Mouse (Mus musculus): ENCODE results near the gene Klhdc9. TPM values are rescaled to one million over a fixed set of nuclear protein-coding genes. Genes with fewer than 3 reads are reported as not detected.

The Klhdc9 gene
- 2.7 and 3.1 TPM in 2 replicates for polyA plus RNA-seq (2015; fragmentation: Nextera tagmentation; extraction: Ambion mirVana)

DNA sequence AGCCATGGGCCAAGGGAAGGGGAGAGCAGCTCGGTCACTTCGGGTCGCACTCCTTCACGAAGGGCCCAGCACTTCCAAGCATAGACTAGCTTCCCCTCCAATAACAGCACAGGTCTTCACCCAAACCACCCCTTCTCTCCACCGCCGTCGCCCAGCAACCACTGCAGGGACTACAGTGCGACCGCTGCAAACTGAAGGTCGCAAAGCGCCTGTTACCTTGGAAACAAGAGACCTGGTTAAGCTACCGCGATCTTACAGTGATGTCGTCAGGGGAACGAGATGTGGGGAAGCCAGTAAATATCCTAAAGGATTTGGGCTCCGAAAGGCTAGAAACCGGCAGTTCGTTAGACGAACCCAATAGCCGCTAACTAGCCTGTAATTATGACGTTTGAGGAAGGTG lies at the start of gene Klhdc9:
TSS of gene Klhdc9 (minus strand) at position 143 of the 400 bp plus-strand sequence.
- Histone ChIP-seq H3K4me2 (ENCODE audit: low read length) (peak within 1 kb of the TSS; percentile 78), H3K27ac (ENCODE audit: low read length) (peak within 1 kb of the TSS; percentile 76), H3K4me3 (replicated peaks; ENCODE audit: low read length) (peak within 1 kb of the TSS; percentile 47), H3K9ac (replicated peaks; ENCODE audit: low read depth, low read length) (peak within 1 kb of the TSS; percentile 72), H3K9me3 (ENCODE audit: control insufficient read depth, low read length) (0 out of 2 replicates have a peak, but pooled peaks cover 2% of the 10 kb centered on the region), H3K4me1 (replicated peaks; ENCODE audit: control insufficient read depth, insufficient read depth, low read length) (peaks cover 16% of the 10 kb centered on the region), H3K36me3 (ENCODE audit: control insufficient read depth, insufficient read depth) (peaks cover 8% of the 10 kb centered on the region), H3K27me3 (replicated peaks; ENCODE audit: control insufficient read depth, insufficient read depth, low read length) (no peaks in the 10 kb centered on the region)
- WGBS: 0% methylated on average over 21 of the region's 21 CpGs
- peak; percentile 96 for ATAC-seq

DNA sequence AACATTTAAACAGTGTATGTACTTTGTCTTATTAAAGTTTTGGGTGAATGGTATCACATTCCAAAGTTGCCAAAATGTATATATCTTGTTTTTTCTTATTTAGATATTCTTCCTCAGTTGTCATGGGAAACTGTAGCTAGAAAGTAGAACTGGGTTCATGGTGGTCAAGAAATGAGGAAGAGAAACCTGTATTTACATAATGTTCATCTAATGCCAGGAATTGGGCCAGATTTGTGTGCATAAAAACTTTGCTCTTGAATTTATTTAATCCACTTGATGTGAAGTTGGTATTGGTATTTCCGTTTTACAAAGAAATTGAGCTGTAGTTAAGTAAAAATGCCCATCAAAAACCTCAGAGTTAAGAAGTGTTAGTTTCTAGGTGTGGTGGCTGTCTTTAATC lies 49.6 kb upstream of the Klhdc9 start:
- Histone ChIP-seq H3K36me3 (ENCODE audit: control insufficient read depth, insufficient read depth) (peaks cover 1% of the 10 kb centered on the region; the same call in 1 of the 2 replicates), H3K4me2 (ENCODE audit: low read length) (no peak overlapping the region), H3K27ac (ENCODE audit: low read length) (no peak overlapping the region), H3K4me1 (replicated peaks; ENCODE audit: control insufficient read depth, insufficient read depth, low read length) (peaks cover 21% of the 10 kb centered on the region), H3K9ac (replicated peaks; ENCODE audit: low read depth, low read length) (no peak overlapping the region), H3K27me3 (replicated peaks; ENCODE audit: control insufficient read depth, insufficient read depth, low read length) (peaks cover 8% of the 10 kb centered on the region), H3K4me3 (replicated peaks; ENCODE audit: low read length) (no peak overlapping the region), H3K9me3 (ENCODE audit: control insufficient read depth, low read length) (no peaks in the 10 kb centered on the region)
- WGBS: 80% methylated on average over 1 of the region's 1 CpGs
- ATAC-seq: no peak

DNA sequence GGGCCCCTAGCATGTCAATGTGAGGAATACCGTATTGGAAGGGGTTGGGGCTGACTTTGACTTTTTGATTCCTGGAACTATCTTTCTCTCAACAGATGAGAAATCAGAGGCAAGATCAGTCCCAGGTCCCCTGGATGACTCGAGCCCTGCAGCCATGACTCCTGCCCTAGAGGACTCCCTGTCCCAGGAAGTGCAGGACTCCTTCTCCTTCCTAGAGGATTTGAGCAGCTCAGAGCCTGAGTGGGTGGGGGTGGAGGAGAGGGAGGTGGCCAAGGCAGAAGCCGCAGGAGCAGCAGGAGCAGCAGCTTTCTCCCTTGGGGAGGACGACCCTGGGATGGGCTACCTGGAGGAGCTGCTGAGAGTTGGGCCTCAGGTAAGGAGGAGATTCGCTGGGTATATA lies 46.7 kb upstream of the Klhdc9 start:
- Histone ChIP-seq H3K27ac (ENCODE audit: low read length) (no peak overlapping the region), H3K9me3 (ENCODE audit: control insufficient read depth, low read length) (no peaks in the 10 kb centered on the region), H3K4me1 (replicated peaks; ENCODE audit: control insufficient read depth, insufficient read depth, low read length) (no peaks in the 10 kb centered on the region), H3K4me3 (replicated peaks; ENCODE audit: low read length) (no peak overlapping the region), H3K36me3 (ENCODE audit: control insufficient read depth, insufficient read depth) (no peaks in the 10 kb centered on the region), H3K9ac (replicated peaks; ENCODE audit: low read depth, low read length) (no peak overlapping the region), H3K4me2 (ENCODE audit: low read length) (no peak overlapping the region), H3K27me3 (replicated peaks; ENCODE audit: control insufficient read depth, insufficient read depth, low read length) (peaks cover 8% of the 10 kb centered on the region)
- ATAC-seq: no peak
- 80% methylated on average over 5 of the region's 5 CpGs for WGBS

DNA sequence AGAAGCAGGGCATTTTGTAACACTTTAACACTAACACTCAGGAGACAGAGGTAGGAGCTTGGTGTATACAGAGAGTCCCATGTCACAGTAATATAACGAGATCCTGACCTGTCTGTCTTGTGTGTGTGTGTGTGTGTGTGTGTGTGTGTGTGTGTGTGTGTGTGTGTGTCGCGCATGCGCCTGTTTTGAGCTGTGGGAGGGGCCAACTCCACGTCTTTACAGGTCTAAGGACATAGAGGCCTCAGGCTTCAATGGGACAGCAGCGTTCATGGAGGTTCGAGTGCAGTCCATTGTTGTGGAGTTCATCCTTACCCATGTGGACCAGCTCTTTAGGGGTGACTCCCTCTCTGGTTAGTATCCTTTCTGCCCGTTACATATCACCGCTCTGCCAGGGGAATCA lies 42.4 kb upstream of the Klhdc9 start:
- Histone ChIP-seq H3K27me3 (replicated peaks; ENCODE audit: control insufficient read depth, insufficient read depth, low read length) (peaks cover 2% of the 10 kb centered on the region; the same call in 1 of the 2 replicates), H3K4me2 (ENCODE audit: low read length) (no peak overlapping the region), H3K36me3 (ENCODE audit: control insufficient read depth, insufficient read depth) (no peaks in the 10 kb centered on the region), H3K9ac (replicated peaks; ENCODE audit: low read depth, low read length) (no peak overlapping the region), H3K4me1 (replicated peaks; ENCODE audit: control insufficient read depth, insufficient read depth, low read length) (no peaks in the 10 kb centered on the region), H3K27ac (ENCODE audit: low read length) (no peak overlapping the region), H3K4me3 (replicated peaks; ENCODE audit: low read length) (no peak overlapping the region), H3K9me3 (ENCODE audit: control insufficient read depth, low read length) (no peaks in the 10 kb centered on the region)
- no peak for ATAC-seq
- 87% methylated on average over 9 of the region's 9 CpGs for WGBS

DNA sequence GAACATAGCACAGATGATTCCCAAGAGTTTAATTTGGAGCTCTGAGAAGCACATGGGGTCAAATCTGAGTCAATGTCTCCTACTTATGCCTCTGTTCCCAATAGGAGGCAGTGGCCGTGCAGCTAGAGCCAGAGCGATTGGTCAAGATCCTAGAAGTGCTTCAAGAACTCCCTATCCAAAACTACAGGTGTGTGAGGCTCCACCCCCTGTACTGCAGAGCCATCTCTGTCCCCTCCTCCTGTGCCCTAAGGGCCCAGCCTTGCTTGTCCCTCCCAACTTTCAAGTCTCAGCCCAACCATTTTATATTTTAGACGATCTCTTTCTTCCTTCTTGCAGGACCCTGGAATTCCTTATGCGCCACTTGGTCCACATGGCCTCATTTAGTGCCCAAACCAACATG lies 41.2 kb upstream of the Klhdc9 start:
- H3K36me3 ChIP-seq (ENCODE audit: control insufficient read depth, insufficient read depth): no peaks in the 10 kb centered on the region
- H3K9me3 ChIP-seq (ENCODE audit: control insufficient read depth, low read length): no peaks in the 10 kb centered on the region
- no peak overlapping the region for H3K4me2 ChIP-seq (ENCODE audit: low read length)
- H3K27ac ChIP-seq (ENCODE audit: low read length): no peak overlapping the region
- no peak overlapping the region for H3K4me3 ChIP-seq (replicated peaks; ENCODE audit: low read length)
- no peaks in the 10 kb centered on the region for H3K4me1 ChIP-seq (replicated peaks; ENCODE audit: control insufficient read depth, insufficient read depth, low read length)
- H3K27me3 ChIP-seq (replicated peaks; ENCODE audit: control insufficient read depth, insufficient read depth, low read length): 0 out of 2 replicates have a peak, but pooled peaks cover 2% of the 10 kb centered on the region
- H3K9ac ChIP-seq (replicated peaks; ENCODE audit: low read depth, low read length): no peak overlapping the region
- ATAC-seq: no peak
- 74% methylated on average over 4 of the region's 4 CpGs for whole genome bisulfite sequencing

DNA sequence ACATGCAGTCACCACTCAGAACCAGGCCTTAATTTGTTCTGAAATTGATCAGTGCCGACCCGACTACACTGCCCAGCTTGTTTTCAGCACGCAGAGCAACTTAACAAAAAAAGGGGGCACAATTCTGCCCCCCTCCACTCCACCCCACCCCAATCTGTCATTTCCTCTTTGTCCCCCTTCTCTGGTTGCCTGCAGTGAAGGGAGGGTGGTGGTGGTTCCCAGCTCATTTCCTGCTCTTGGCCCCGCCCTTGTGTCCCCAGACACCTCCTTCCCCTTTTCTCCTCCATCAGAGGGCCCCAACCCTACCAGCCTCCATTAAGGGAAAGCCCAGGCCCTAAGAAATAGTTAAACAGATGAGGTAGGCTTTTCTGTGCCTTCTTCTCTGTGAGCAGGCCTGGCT lies 29.5 kb upstream of the Klhdc9 start:
- H3K9me3 ChIP-seq (ENCODE audit: control insufficient read depth, low read length): no peaks in the 10 kb centered on the region
- H3K4me1 ChIP-seq (replicated peaks; ENCODE audit: control insufficient read depth, insufficient read depth, low read length): no peaks in the 10 kb centered on the region
- H3K27ac ChIP-seq (ENCODE audit: low read length): no peak overlapping the region
- H3K36me3 ChIP-seq (ENCODE audit: control insufficient read depth, insufficient read depth): no peaks in the 10 kb centered on the region
- H3K27me3 ChIP-seq (replicated peaks; ENCODE audit: control insufficient read depth, insufficient read depth, low read length): 0 out of 2 replicates have a peak, but pooled peaks cover 2% of the 10 kb centered on the region
- WGBS: 82% methylated on average over 4 of the region's 4 CpGs
- no peak overlapping the region for H3K9ac ChIP-seq (replicated peaks; ENCODE audit: low read depth, low read length)
- H3K4me3 ChIP-seq (replicated peaks; ENCODE audit: low read length): no peak overlapping the region
- H3K4me2 ChIP-seq (ENCODE audit: low read length): no peak overlapping the region
- no peak for ATAC-seq

DNA sequence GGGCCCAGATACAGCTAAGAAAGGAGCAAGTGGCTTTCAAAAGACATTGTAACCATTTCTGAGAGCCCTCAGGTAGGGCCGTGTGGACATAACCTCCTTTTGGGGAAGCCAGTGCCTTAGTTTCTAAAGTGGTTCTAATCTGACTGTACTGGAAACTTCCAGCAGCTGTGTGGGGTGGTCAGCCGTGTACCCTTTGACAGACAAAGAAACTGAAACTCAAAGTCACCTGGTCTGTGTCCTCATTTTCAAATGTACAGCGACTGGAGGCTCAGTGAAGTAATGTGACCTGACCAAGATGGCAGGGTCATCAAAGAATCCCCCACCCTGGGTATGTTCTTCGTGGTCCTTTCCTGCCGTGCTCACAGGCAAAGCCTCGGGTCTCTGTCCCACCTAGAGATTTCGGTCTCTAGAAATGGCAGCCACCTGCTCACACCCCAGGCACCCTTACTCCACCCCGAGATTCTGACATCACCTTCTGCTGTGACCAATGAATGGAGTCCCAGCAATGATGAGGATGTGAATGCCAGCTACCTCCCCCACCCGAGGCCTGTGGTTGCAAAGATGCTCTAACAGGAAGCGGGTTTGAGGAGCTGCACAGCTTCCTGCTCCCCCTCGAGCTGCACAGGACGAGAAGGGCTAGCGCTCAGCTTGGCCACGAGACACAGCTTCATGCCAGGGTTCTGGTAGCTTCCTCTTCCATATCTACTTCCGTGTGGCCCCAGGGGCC lies 27.9 kb upstream of the Klhdc9 start, which contains the start of gene Arhgap30:
TSS of gene Arhgap30 (plus strand) at position 579 of the 727 bp plus-strand sequence.
- 83% methylated on average over 15 of the region's 15 CpGs for WGBS
- H3K4me3 ChIP-seq (replicated peaks; ENCODE audit: low read length): no peak within 1 kb of the TSS
- no peaks in the 10 kb centered on the region for H3K27me3 ChIP-seq (replicated peaks; ENCODE audit: control insufficient read depth, insufficient read depth, low read length)
- H3K9me3 ChIP-seq (ENCODE audit: control insufficient read depth, low read length): no peaks in the 10 kb centered on the region
- no peak within 1 kb of the TSS for H3K4me2 ChIP-seq (ENCODE audit: low read length)
- H3K4me1 ChIP-seq (replicated peaks; ENCODE audit: control insufficient read depth, insufficient read depth, low read length): no peaks in the 10 kb centered on the region
- H3K36me3 ChIP-seq (ENCODE audit: control insufficient read depth, insufficient read depth): no peaks in the 10 kb centered on the region
- no peak within 1 kb of the TSS for H3K9ac ChIP-seq (replicated peaks; ENCODE audit: low read depth, low read length)
- H3K27ac ChIP-seq (ENCODE audit: low read length): no peak within 1 kb of the TSS
- no peak for ATAC-seq

DNA sequence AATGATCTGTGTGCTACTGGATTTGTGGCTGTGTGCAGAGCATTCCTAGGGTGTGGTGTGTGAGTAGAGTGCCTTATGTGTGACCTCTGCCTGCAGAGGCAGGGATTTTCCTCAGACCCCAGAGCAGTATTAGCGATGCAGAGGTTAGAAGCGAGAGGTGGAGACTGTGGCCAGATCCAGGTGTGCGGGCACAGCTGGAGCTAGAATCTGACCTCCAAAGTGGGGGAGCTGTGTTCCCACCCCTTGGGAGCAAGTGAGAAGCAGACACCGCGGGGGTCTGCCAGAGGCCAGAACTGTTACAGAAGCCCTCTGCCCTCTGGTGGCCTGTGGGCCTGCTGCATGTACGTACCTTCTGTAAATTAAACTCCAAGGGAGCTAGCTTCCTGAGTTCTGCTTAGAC lies 26.5 kb upstream of the Klhdc9 start:
- Histone ChIP-seq H3K4me1 (replicated peaks; ENCODE audit: control insufficient read depth, insufficient read depth, low read length) (no peaks in the 10 kb centered on the region), H3K9me3 (ENCODE audit: control insufficient read depth, low read length) (no peaks in the 10 kb centered on the region), H3K4me3 (replicated peaks; ENCODE audit: low read length) (no peak overlapping the region), H3K36me3 (ENCODE audit: control insufficient read depth, insufficient read depth) (no peaks in the 10 kb centered on the region), H3K9ac (replicated peaks; ENCODE audit: low read depth, low read length) (no peak overlapping the region), H3K27me3 (replicated peaks; ENCODE audit: control insufficient read depth, insufficient read depth, low read length) (no peaks in the 10 kb centered on the region), H3K27ac (ENCODE audit: low read length) (no peak overlapping the region), H3K4me2 (ENCODE audit: low read length) (no peak overlapping the region)
- 26% methylated on average over 6 of the region's 6 CpGs for WGBS
- ATAC-seq: no peak

DNA sequence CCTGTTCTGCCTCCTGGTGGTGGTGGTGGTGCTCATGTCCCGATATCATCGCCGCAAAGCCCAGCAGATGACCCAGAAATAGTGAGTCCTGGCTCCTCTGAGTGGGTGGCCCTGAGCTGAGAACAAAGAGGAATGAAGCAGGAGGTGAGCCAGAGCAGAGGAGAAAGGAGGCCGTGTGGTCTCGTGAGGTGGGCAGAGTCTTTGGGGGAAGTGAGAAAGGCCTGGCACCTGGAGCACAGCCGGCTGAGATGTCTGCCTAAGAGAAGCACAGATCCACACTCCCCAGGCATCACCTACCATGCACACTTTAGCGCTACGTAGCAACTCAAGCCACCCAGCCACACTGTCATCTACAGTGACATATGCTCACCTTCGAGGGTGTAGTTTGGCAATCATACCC lies 24.6 kb upstream of the Klhdc9 start:
- no peak overlapping the region for H3K9ac ChIP-seq (replicated peaks; ENCODE audit: low read depth, low read length)
- H3K4me2 ChIP-seq (ENCODE audit: low read length): no peak overlapping the region
- no peak overlapping the region for H3K4me3 ChIP-seq (replicated peaks; ENCODE audit: low read length)
- H3K36me3 ChIP-seq (ENCODE audit: control insufficient read depth, insufficient read depth): no peaks in the 10 kb centered on the region
- no peak overlapping the region for H3K27ac ChIP-seq (ENCODE audit: low read length)
- H3K4me1 ChIP-seq (replicated peaks; ENCODE audit: control insufficient read depth, insufficient read depth, low read length): peaks cover 2% of the 10 kb centered on the region
- no peak for ATAC-seq
- H3K27me3 ChIP-seq (replicated peaks; ENCODE audit: control insufficient read depth, insufficient read depth, low read length): peaks cover 5% of the 10 kb centered on the region
- H3K9me3 ChIP-seq (ENCODE audit: control insufficient read depth, low read length): no peaks in the 10 kb centered on the region
- 66% methylated on average over 9 of the region's 9 CpGs for WGBS

Data from forebrain, embryonic 16.5 days (tissue).